Mouse (Mus musculus) CH12.LX (cell line): Measurements from ENCODE around the gene Rer1. TPM values are rescaled to one million over a fixed set of nuclear protein-coding genes. Genes with fewer than 3 reads are reported as not detected.
A peak's percentile ranks its signal among the peaks of the same experiment; 100 is the strongest.
"Not testable (repeated sequence)": the region's sequence is repeated elsewhere in the genome, so short reads cannot be mapped to it uniquely, and the experiment has no call there.

ENCODE experiments used
- DNase-seq: peaks from one replicate; pipeline ENCODE4 v3.0.0-alpha.2; 2013; ENCODE audit errors: extremely low read depth
- H3K27ac ChIP-seq: 2 replicates; pipeline ENCODE4 v1.5.1; 2012; ENCODE audit warnings: low read depth, mild to moderate bottlenecking, control low read depth, moderate library complexity; ENCODE audit not compliant: insufficient read depth
- H3K27me3 ChIP-seq: replicated peaks from 2 replicates; pipeline ENCODE3; 2012; ENCODE audit warnings: inconsistent platforms
- H3K36me3 ChIP-seq, 2 experiments: replicated peaks in 1 of 2; 2 replicates each; pipeline versions ENCODE3 to v1.6.1; 2012; ENCODE audit warnings: inconsistent platforms in 1 of 2, low read length in 1 of 2, mild to moderate bottlenecking in 1 of 2, mixed read lengths in 1 of 2, moderate library complexity in 1 of 2; ENCODE audit not compliant: control insufficient read depth in 1 of 2, insufficient read depth in 1 of 2
- H3K4me1 ChIP-seq, 2 experiments: 2 replicates each; pipeline ENCODE4 v1.6.1; 2012; ENCODE audit warnings: inconsistent platforms in 1 of 2, moderate library complexity in 1 of 2; ENCODE audit not compliant: insufficient read depth in 2 of 2, control insufficient read depth in 1 of 2
- H3K4me2 ChIP-seq: 2 replicates; pipeline ENCODE4 v1.6.1; 2012; ENCODE audit warnings: low read depth, mild to moderate bottlenecking, control low read depth; ENCODE audit not compliant: poor library complexity, insufficient read depth, severe bottlenecking
- H3K4me3 ChIP-seq, 3 experiments: fragments of 150-350 bp in 1 of 3; sonication (generic) in 1 of 3; replicated peaks in 1 of 3; 2 replicates each; pipeline versions ENCODE3 to v1.5.1; 2011 to 2012; ENCODE audit warnings: low read depth in 2 of 3, low read length in 2 of 3, mild to moderate bottlenecking in 2 of 3, moderate library complexity in 2 of 3, control low read depth in 1 of 3, improper control_type of control experiment in 1 of 3, inconsistent platforms in 1 of 3, mixed read lengths in 1 of 3; ENCODE audit not compliant: poor library complexity in 1 of 3
- H3K79me2 ChIP-seq: replicated peaks from 2 replicates; pipeline ENCODE4 v1.6.1; 2012; ENCODE audit warnings: mild to moderate bottlenecking, moderate library complexity; ENCODE audit not compliant: control insufficient read depth, poor library complexity, insufficient read depth, severe bottlenecking; ENCODE audit errors: extremely low read depth
- H3K9ac ChIP-seq: 2 replicates; pipeline ENCODE4 v1.6.1; 2012; ENCODE audit warnings: low read depth, mild to moderate bottlenecking, control low read depth, moderate library complexity; ENCODE audit not compliant: insufficient read depth
- H3K9me3 ChIP-seq: replicated peaks from 2 replicates; pipeline ENCODE3; 2012; ENCODE audit warnings: low read length, inconsistent platforms, mixed read lengths
- E2F4 ChIP-seq: IDR thresholded peaks from 2 replicates; pipeline ENCODE4 v1.6.1; 2011; ENCODE audit warnings: low read depth, low read length, improper control_type of control experiment; ENCODE audit not compliant: insufficient replicate concordance
- ELF1 ChIP-seq: IDR thresholded peaks from 2 replicates; pipeline ENCODE4 v1.6.1; 2014; ENCODE audit warnings: low read depth, mild to moderate bottlenecking, inconsistent platforms, low read length, improper control_type of control experiment
- ETS1 ChIP-seq: conservative IDR thresholded peaks from 2 replicates; pipeline ENCODE4 v1.6.1; 2012; ENCODE audit warnings: low read depth, mild to moderate bottlenecking, inconsistent platforms, low read length, improper control_type of control experiment, moderate library complexity
- GABPA ChIP-seq: IDR thresholded peaks from 2 replicates; pipeline ENCODE4 v1.6.1; 2012; ENCODE audit warnings: low read depth, low read length, improper control_type of control experiment, inconsistent platforms; ENCODE audit not compliant: insufficient replicate concordance
- MAFK ChIP-seq: IDR thresholded peaks from 2 replicates; pipeline ENCODE4 v1.6.1; 2011; ENCODE audit warnings: low read length, improper control_type of control experiment; ENCODE audit not compliant: insufficient replicate concordance
- NELFE ChIP-seq: IDR thresholded peaks from 2 replicates; pipeline ENCODE4 v1.6.1; 2011; ENCODE audit warnings: low read depth, low read length, improper control_type of control experiment
- NRF1 ChIP-seq: IDR thresholded peaks from 2 replicates; pipeline ENCODE4 v1.6.1; 2014; ENCODE audit warnings: low read depth, mild to moderate bottlenecking, inconsistent platforms, low read length, improper control_type of control experiment, moderate library complexity
- PAX5 ChIP-seq: IDR thresholded peaks from 2 replicates; pipeline ENCODE4 v1.6.1; 2012; ENCODE audit warnings: low read length, inconsistent platforms, mixed read lengths
- POLR2A ChIP-seq: IDR thresholded peaks from 2 replicates; pipeline ENCODE4 v1.6.1; 2011; ENCODE audit warnings: low read depth, mild to moderate bottlenecking, improper control_type of control experiment, low read length
- POLR2AphosphoS2 ChIP-seq: IDR thresholded peaks from 2 replicates; pipeline ENCODE4 v1.6.1; 2011; ENCODE audit warnings: low read depth, low read length, improper control_type of control experiment
- RCOR1 ChIP-seq: conservative IDR thresholded peaks from 2 replicates; pipeline ENCODE4 v1.6.1; 2012; ENCODE audit warnings: low read depth, mild to moderate bottlenecking, inconsistent platforms, low read length, improper control_type of control experiment
- TBP ChIP-seq: conservative IDR thresholded peaks from 2 replicates; pipeline ENCODE4 v1.6.1; 2011; ENCODE audit warnings: low read depth, low read length, improper control_type of control experiment
- USF2 ChIP-seq: conservative IDR thresholded peaks from 2 replicates; pipeline ENCODE4 v1.6.1; 2011; ENCODE audit warnings: low read depth, low read length, improper control_type of control experiment
- ZNF384 ChIP-seq: IDR thresholded peaks from 2 replicates; pipeline ENCODE4 v1.6.1; 2012; ENCODE audit warnings: low read depth, low read length, improper control_type of control experiment, inconsistent platforms
- dilution Hi-C: fragments of 300-500 bp; cut with MboI; formaldehyde crosslinking; loops from 2 replicates; pipeline ENCODE4 v1.14.3; 2020; ENCODE audit warnings: low sequenced_read_pairs; ENCODE audit not compliant: extremely low pct_unique_long_range_greater_than_20kb, extremely low pct_ligation_motif_present
- in situ Hi-C: fragments of 300-500 bp; cut with MboI; formaldehyde crosslinking; loops from 3 replicates; pipeline ENCODE4 v1.14.3; 2019; ENCODE audit warnings: low sequenced_read_pairs, low pct_ligation_motif_present, low pct_unique_long_range_greater_than_20kb, mixed read lengths
- polyA plus RNA-seq: library from polyadenylated mRNA; unstranded; fragments of >175 nt; gene quantifications from 2 replicates; pipeline ENCODE4 v1.2.1, GENCODE M21; 2012; ENCODE audit warnings: low read depth; ENCODE audit not compliant: insufficient read length
- total RNA-seq, 2 experiments: library from RNA; depleted of rRNA; stranded (reverse); fragments of 300-350 nt in 1 of 2; fragments of >200 nt in 1 of 2; gene quantifications; 2 replicates each; pipeline ENCODE4 v1.2.3; 2012 to 2014

The Rer1 gene
- total and polyA plus RNA-seq, 3 experiments, result 126 to 221 (median 135) TPM

GRCm38 (mm10) chr4:155083553-155083952 is 2.6 kb downstream of the Rer1 start:
- H3K9ac ChIP-seq, result no peak overlapping the region
- H3K27ac ChIP-seq, result no peak overlapping the region
- H3K79me2 ChIP-seq, result peaks cover 65% of the 10 kb centered on the region
- H3K27me3 ChIP-seq, result no peaks in the 10 kb centered on the region
- dilution Hi-C loops, result no loop called here
- peaks cover 22 to 48% of the 10 kb centered on the region in 2 experiments for H3K4me1 ChIP-seq
- no peak overlapping the region for H3K4me3 ChIP-seq
- in situ Hi-C loops, result no loop called here
- H3K36me3 ChIP-seq, result peaks cover 31 to 52% of the 10 kb centered on the region in 2 experiments
- no peaks in the 10 kb centered on the region for H3K9me3 ChIP-seq
- TF ChIP-seq ELF1 (no peak), NRF1 (no peak), POLR2AphosphoS2 (no peak), NELFE (no peak), USF2 (no peak)
- peak overlapping the region; percentile 30; the same call in 1 of the 2 replicates for H3K4me2 ChIP-seq
- no peak for DNase-seq

- Histone ChIP-seq H3K27ac (no peak overlapping the region), H3K4me2 (no peak overlapping the region), H3K36me3 (peaks cover 60 to 83% of the 10 kb centered on the region in 2 experiments), H3K9me3 (no peaks in the 10 kb centered on the region), H3K9ac (no peak overlapping the region), H3K4me3 (no peak overlapping the region), H3K4me1 (peaks cover 13 to 33% of the 10 kb centered on the region in 2 experiments), H3K27me3 (no peaks in the 10 kb centered on the region), H3K79me2 (peaks cover 60% of the 10 kb centered on the region)
- in situ Hi-C loops, result no loop called here
- dilution Hi-C loops, result no loop called here
- DNase-seq, result no peak
- TF ChIP-seq NRF1 (no peak), POLR2A (no peak), ZNF384 (no peak), ETS1 (no peak), PAX5 (no peak), RCOR1 (no peak), GABPA (no peak), MAFK (no peak), E2F4 (no peak), POLR2AphosphoS2 (no peak)
Measured at GRCm38 (mm10) chr4:155079666-155080065, 6.5 kb downstream of the Rer1 start.

- in situ Hi-C loops, DNase-seq, H3K27me3 ChIP-seq, H3K9me3 ChIP-seq, dilution Hi-C loops, H3K4me2 ChIP-seq, H3K4me3 ChIP-seq, H3K9ac ChIP-seq: not testable (repeated sequence)
- 0 out of 2 replicates have a peak overlapping the region, but pooled peaks have one; percentile 12 for H3K27ac ChIP-seq
- peaks cover 10 to 25% of the 10 kb centered on the region in 2 experiments for H3K4me1 ChIP-seq
- peaks cover 65 to 87% of the 10 kb centered on the region in 2 experiments for H3K36me3 ChIP-seq
- peaks cover 52% of the 10 kb centered on the region for H3K79me2 ChIP-seq
- TF ChIP-seq TBP, result peak; percentile 75; the same call in 1 of the 2 replicates
Measured at GRCm38 (mm10) chr4:155078808-155079207, 7.4 kb downstream of the Rer1 start.
